Mouse (Mus musculus) heart, postnatal 0 days (tissue): ENCODE measurements around the gene D17Wsu92e.

Experiments
- CTCF ChIP-seq: IDR thresholded peaks from 2 replicates; pipeline ENCODE4 v1.5.1; 2016; ENCODE audit warnings: antibody characterized with exemption, control low read depth, low read depth
- EP300 ChIP-seq: IDR thresholded peaks from 2 replicates; pipeline ENCODE4 v1.6.1; 2016; ENCODE audit warnings: antibody characterized with exemption, low read depth

- no peak for TF ChIP-seq CTCF
- no peak for TF ChIP-seq EP300
These were observed 20.5 kb downstream of the D17Wsu92e start for GRCm38 (mm10) chr17:27799771-27800584.
